Mouse (Mus musculus) heart, postnatal 0 days (tissue): ENCODE data around the gene Chrm4.

Source experiments
- CTCF ChIP-seq: IDR thresholded peaks from 2 replicates; pipeline ENCODE4 v1.5.1; 2016; ENCODE audit warnings: antibody characterized with exemption, control low read depth, low read depth
- EP300 ChIP-seq: IDR thresholded peaks from 2 replicates; pipeline ENCODE4 v1.6.1; 2016; ENCODE audit warnings: antibody characterized with exemption, low read depth

DNA sequence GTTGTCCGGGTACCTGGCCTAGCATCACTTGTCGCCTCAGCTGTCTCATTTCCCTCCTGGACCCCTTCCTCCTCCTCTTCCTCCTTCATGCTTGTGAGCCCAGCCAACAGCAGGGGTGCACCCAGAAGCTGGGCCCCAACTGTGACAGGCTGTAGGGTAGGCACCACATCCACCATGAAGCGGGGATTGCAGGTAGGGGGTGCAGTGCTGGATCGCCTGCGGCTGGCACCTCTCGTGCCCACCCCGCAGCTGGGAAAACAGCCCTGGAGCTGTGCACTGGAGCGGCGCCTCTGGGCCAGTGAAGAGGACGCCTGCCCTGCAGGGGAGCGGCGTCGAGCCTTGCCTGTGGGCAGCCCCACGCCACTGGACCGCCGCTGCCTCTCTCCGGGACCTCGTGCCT, 18.4 kb downstream of the Chrm4 start, which contains the start of gene Gm9821:
- TF ChIP-seq CTCF: no peak
- no peak for TF ChIP-seq EP300
